Comparison of ENCODE assay signal across 8 mouse cellular contexts in the genomic region with DNA sequence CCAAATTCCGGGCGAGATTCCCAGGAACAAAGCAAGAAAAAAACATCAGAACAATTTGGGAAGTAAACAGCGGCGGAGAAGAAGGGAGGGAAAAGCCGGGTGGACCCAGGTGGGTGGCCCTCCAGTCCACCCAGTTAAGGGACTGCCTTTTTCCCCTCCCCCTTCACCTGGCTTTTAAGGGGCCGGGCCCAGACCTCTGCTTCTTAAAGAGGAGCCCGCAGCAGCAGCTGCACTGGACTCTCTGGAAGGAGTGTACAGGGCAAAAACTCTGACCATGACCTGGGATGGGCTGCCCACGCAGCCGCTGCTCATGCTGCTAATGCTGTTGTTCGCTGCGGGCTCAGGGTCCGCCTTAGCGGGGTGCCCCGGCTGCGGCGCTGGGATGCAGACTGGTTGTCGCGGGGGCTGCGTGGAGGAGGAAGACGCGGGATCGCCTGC. TPM values are rescaled to one million over a fixed set of nuclear protein-coding genes. Genes with fewer than 3 reads are reported as not detected.
DNase-seq lines count a peak whose midpoint lies in the region; ATAC-seq and TF ChIP-seq lines count a peak whose summit lies in the region.

A gene (plus strand): TSS at position 89 of the 438 bp plus-strand sequence.

- H3K27ac ChIP-seq in forebrain, embryonic 10.5 days = peak within 1 kb of the TSS; percentile 62
- H3K27ac ChIP-seq in forebrain, postnatal 0 days (ENCODE audit: low read depth, low read length) = no peak within 1 kb of the TSS
- no peak within 1 kb of the TSS for H3K27ac ChIP-seq in midbrain, embryonic 12.5 days (replicated peaks)

- TF ChIP-seq CTCF in forebrain, postnatal 0 days (IDR thresholded peaks at IDR 0.05; ENCODE audit: low read depth) = no peak

- no peaks in the 10 kb centered on the region for H3K9me3 ChIP-seq in forebrain, embryonic 10.5 days
- no peaks in the 10 kb centered on the region for H3K9me3 ChIP-seq in forebrain, postnatal 0 days (ENCODE audit: low read length)
- H3K9me3 ChIP-seq in midbrain, embryonic 12.5 days = no peaks in the 10 kb centered on the region

- H3K9ac ChIP-seq in forebrain, postnatal 0 days = no peak within 1 kb of the TSS
- H3K9ac ChIP-seq in midbrain, embryonic 12.5 days (replicated peaks) = peak within 1 kb of the TSS; percentile 37

- peaks cover 28% of the 10 kb centered on the region for H3K4me1 ChIP-seq in forebrain, embryonic 10.5 days
- no peaks in the 10 kb centered on the region for H3K4me1 ChIP-seq in forebrain, postnatal 0 days (ENCODE audit: insufficient read depth)
- peaks cover 9% of the 10 kb centered on the region for H3K4me1 ChIP-seq in midbrain, embryonic 12.5 days

- ATAC-seq in forebrain, postnatal 0 days = no peak
- ATAC-seq in midbrain, embryonic 12.5 days (ENCODE audit: low FRiP score, low read depth) = no peak

- H3K36me3 ChIP-seq in forebrain, embryonic 10.5 days (replicated peaks) = no peaks in the 10 kb centered on the region
- H3K36me3 ChIP-seq in forebrain, postnatal 0 days (ENCODE audit: insufficient read depth) = no peaks in the 10 kb centered on the region
- no peaks in the 10 kb centered on the region for H3K36me3 ChIP-seq in midbrain, embryonic 12.5 days

- no peak within 1 kb of the TSS for H3K4me2 ChIP-seq in forebrain, postnatal 0 days (ENCODE audit: low read depth)
- peak within 1 kb of the TSS; percentile 39 for H3K4me2 ChIP-seq in midbrain, embryonic 12.5 days (replicated peaks)

- DNase-seq in forebrain, embryonic 10.5 days (ENCODE audit: extremely low spot score, low spot score) = no peak
- no peak for DNase-seq in forebrain, postnatal 0 days
- no peak for DNase-seq in adrenal gland, adult 8-10 months
- peak; percentile 96 for DNase-seq in heart, adult 11 months
- no peak for DNase-seq in large intestine, adult 2 months (ENCODE audit: low read depth, low spot score)
- DNase-seq in cerebellum, adult 18-20 months = no peak
- no peak for DNase-seq in B cell, adult 2 months

- WGBS in forebrain, embryonic 10.5 days = 3% methylated on average over 22 of the region's 22 CpGs
- WGBS in forebrain, postnatal 0 days = 4% methylated on average over 22 of the region's 22 CpGs
- whole genome bisulfite sequencing in large intestine, adult 2 months = 45% methylated on average over 22 of the region's 22 CpGs
- 3% methylated on average over 22 of the region's 22 CpGs for WGBS in midbrain, embryonic 12.5 days

- H3K4me3 ChIP-seq in forebrain, embryonic 10.5 days = peak within 1 kb of the TSS; percentile 42
- no peak within 1 kb of the TSS for H3K4me3 ChIP-seq in forebrain, postnatal 0 days (ENCODE audit: low read depth, low read length)
- peak within 1 kb of the TSS; percentile 28 for H3K4me3 ChIP-seq in midbrain, embryonic 12.5 days

- H3K27me3 ChIP-seq in forebrain, embryonic 10.5 days (ENCODE audit: poor library complexity, severe bottlenecking) = peaks cover 58% of the 10 kb centered on the region
- peaks cover 14% of the 10 kb centered on the region for H3K27me3 ChIP-seq in forebrain, postnatal 0 days (ENCODE audit: insufficient read depth, low read length)
- peaks cover 47% of the 10 kb centered on the region for H3K27me3 ChIP-seq in midbrain, embryonic 12.5 days

RNA-seq across cellular contexts. Expression of the gene that starts here (rescaled TPM):
- polyA plus RNA-seq in forebrain, embryonic 10.5 days (2016; fragmentation: Nextera tagmentation; extraction: Ambion mirVana) = 0.14 and 0.17 TPM in 2 replicates
- 11.4 and 12.2 TPM in 2 replicates for total RNA-seq in forebrain, postnatal 0 days (2014; rRNA removed)
- polyA plus RNA-seq in forebrain, postnatal 0 days (2015; fragmentation: Nextera tagmentation; extraction: Ambion mirVana) = 8.1 and 10.3 TPM in 2 replicates
- total RNA-seq in adrenal gland, adult 8-10 months (2022) = 10 to 100 TPM; 37.0 to 63.8 (median 49.2) TPM
- polyA plus RNA-seq in large intestine, adult 2 months (2012; rRNA removed) = 15.4 and 34.3 TPM in 2 replicates
- polyA plus RNA-seq in midbrain, embryonic 12.5 days (2016; fragmentation: Nextera tagmentation; extraction: Ambion mirVana) = 0.32 and 0.42 TPM in 2 replicates
